Mouse (Mus musculus) brain, embryonic 14.5 days (tissue): ENCODE results near the gene Atxn10.

Experiments used
- CTCF ChIP-seq: fragments of 200-500 bp; IDR thresholded peaks from 2 replicates; pipeline ENCODE4 v1.5.1; 2012; ENCODE audit warnings: inconsistent platforms, mild to moderate bottlenecking, moderate library complexity, borderline replicate concordance; ENCODE audit not compliant: insufficient read depth, insufficient read length; ENCODE audit errors: extremely low read depth
- POLR2A ChIP-seq: fragments of 200-500 bp; IDR thresholded peaks from 2 replicates; pipeline ENCODE4 v1.6.1; 2012; ENCODE audit warnings: mild to moderate bottlenecking, inconsistent platforms, borderline replicate concordance; ENCODE audit not compliant: poor library complexity, insufficient read depth, insufficient read length, severe bottlenecking; ENCODE audit errors: extremely low read depth

DNA sequence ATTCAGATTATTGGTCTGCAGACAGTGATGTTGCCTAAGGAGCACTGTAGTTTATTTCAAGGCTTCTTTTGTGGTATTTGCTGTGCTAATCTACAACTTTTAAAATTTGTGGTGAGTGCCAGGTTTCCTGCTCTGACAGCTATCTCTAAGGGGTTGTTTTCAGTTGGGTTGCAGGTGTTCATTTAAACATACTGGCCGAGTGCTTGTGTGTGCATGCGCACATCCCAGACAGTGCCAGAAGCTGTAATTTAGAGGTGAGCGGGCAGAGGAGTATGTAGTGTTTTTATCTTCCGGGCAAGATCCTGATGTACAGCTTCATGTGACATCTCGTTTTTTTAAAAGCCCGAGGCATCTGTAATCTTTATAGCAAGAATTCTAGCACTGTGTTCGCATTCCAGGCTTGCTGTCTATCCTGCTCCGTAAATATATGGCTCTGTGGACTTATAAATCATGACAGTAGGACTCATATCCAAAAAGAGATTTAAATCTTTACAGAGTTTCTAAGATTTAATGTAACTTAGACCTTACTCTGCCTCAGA lies 73.3 kb downstream of the Atxn10 start:
- no peak for TF ChIP-seq CTCF
- no peak for TF ChIP-seq POLR2A
